In the genomic region with DNA sequence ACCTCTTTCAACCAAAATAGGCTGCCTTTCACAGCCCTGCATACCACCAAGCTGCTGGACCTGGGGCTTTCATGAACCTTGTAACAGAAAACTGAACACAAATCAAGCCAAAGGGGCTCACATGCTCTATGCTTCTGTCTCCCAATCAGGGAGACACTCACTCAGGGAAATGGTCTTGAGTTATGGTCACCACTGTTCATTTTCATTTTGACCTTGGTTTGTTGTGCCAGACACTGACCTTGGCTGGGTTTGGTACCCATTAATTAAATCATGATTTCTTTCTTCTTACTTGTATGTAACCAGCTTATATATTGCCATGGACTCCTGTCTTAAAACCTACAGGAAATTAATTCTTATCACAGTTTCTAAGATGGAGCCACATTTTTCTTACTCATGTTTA, we compare ENCODE assay signal across 22 mouse cellular contexts.
"Had no signal": no experiment of that assay in that cellular context is flagged by ENCODE, and none has a peak within 500 bp of the region (broad histone marks: within the 10 kb centered on the region; RNA-seq: fewer than 3 reads in every experiment).

No protein-coding gene starts in this region.

- H3K4me3 ChIP-seq: heart, embryonic 10.5 days; heart, embryonic 12.5 days; hindbrain, embryonic 10.5 days; hindbrain, embryonic 12.5 days; intestine, embryonic 15.5 days; limb, embryonic 13.5 days; limb, embryonic 15.5 days; liver, embryonic 12.5 days had no signal

- DNase-seq: gastrocnemius, postnatal 10 days; gastrocnemius, postnatal 25 days; heart, adult 18-20 months; heart, postnatal 10 days; heart, postnatal 4 days; kidney, adult 18-20 months; kidney, adult 8-10 months; kidney, postnatal 25 days; kidney, postnatal 4 days; layer of hippocampus, adult 9-11 months; layer of hippocampus, postnatal 36 days; left cerebral cortex, postnatal 4 days had no signal

- H3K27ac ChIP-seq: heart, embryonic 10.5 days; hindbrain, embryonic 10.5 days; hindbrain, embryonic 12.5 days; hindbrain, embryonic 14.5 days; intestine, embryonic 15.5 days; limb, embryonic 13.5 days; limb, embryonic 15.5 days; liver, embryonic 12.5 days; liver, embryonic 14.5 days had no signal

- H3K4me1 ChIP-seq: heart, embryonic 10.5 days; hindbrain, embryonic 10.5 days; hindbrain, embryonic 12.5 days; intestine, embryonic 15.5 days; limb, embryonic 15.5 days; liver, embryonic 12.5 days had no signal
